Mouse (Mus musculus) lung, postnatal 4 days (tissue): ENCODE measurements around the gene Supt7l.

Experiments used
- DNase-seq, 2 experiments: peaks; one replicate each; pipeline ENCODE4 v3.0.0; 2021

Supt7l gene

DNA sequence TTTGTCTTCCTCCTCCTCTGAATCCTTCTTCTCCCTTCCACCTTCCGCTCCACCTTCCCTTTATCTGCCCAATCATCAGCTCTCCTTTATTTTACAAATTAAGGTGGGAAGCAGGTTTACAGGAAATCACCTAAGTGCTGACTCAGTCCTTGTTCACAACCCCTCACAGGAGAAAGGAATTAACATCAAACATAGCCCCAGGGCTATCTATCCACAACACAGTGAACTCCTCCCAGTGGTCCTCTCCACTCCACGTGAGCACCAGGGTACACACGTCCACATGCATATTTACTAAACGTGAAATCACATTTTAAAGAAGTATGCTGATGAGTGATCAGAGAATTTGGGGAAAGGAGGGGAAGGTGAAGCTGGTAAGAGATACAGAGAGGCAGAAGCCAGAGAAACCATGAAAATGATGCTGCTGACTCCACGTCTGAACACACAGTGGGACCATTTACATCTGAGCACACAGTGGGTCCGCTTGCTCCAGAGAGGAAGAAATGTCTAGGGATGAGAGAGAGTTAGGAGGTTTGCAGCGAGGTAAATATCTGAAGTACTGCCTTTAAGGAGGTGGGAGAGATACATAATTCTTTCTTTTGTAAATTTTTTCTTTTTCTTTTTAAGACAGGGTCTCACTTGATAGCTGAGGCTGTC is 38.4 kb downstream of the Supt7l start:
- no peak for DNase-seq

GRCm38 (mm10) chr5:31487889-31488288 is 39.7 kb downstream of the Supt7l start:
- DNase-seq, result no peak

DNA sequence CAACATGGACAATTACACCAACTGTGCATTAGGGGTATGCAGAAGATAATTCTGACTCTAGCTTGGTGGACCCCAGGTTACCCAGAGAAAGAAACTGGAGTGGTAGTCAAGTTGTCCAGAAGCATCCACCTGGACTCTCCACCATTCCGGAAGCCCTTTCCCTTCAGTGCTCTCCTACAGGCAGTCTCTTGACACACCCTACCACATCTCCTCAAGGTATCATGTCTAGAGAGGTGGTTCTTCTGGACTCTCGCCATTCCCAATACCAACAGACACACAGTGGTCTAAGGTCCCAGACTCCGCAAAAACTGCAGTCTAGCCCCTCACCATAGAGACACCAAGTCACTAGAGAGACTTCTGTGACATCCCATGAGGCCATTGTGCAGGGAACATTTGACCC is 42.2 kb downstream of the Supt7l start, which contains the start of gene 4930548H24Rik:
Gene 4930548H24Rik, plus strand, starts transcription at position 301 of the 400 bp plus-strand sequence.
- DNase-seq, result no peak

- no peak for DNase-seq
Measured at GRCm38 (mm10) chr5:31480536-31480935, 47.1 kb downstream of the Supt7l start.

DNA sequence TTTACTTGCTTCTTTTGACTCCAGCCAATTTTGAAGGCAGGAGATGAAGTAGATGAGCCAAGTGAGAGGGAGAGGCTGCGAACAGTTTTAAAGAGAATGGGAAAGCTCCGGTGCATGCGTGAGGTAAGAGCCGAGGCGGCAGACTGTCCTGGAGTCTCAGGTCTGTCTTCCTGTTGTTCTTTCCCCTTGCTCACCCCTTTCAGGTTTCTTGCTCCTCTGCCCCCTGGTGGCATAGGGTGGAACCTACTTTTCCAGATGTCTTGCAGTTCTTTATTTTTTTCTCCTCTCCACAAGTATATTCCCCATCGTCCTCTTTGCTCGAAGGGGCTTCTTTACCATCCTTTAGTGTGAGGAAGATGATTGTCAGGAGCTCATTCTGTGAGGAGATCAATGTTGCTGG is 57.3 kb downstream of the Supt7l start:
- DNase-seq, result peak; percentile 32 to 69

- no peak for DNase-seq
Measured at GRCm38 (mm10) chr5:31469711-31470110, 57.9 kb downstream of the Supt7l start.

DNA sequence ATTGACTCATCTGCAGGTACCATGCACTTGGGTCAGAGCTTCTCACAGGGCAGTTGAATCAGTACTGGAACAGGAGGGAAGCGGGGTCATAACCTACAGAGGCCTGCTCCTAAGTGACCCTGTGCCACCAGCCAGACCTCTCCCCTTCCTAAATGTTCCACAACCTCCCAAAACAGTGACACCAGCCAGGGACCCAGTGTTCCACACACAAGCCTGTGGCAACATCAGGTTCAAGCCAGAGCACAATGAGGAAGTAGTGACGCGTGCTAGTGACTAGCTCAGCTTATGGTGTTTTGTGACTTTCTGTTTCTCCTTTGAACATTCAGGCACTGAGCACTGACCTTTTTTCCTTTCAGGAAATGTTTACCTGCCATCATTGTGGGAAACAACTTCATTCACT is 59.8 kb downstream of the Supt7l start:
- peak in 1 of 2 experiments; percentile 13 for DNase-seq
